Mouse (Mus musculus) embryonic facial prominence, embryonic 13.5 days (tissue): ENCODE measurements around the gene Ccn2. TPM values are rescaled to one million over a fixed set of nuclear protein-coding genes. Genes with fewer than 3 reads are reported as not detected.
A peak's percentile ranks its signal among the peaks of the same experiment; 100 is the strongest.
"Not testable (repeated sequence)": the region's sequence is repeated elsewhere in the genome, so short reads cannot be mapped to it uniquely, and the experiment has no call there.

Experiments used
- ATAC-seq: fragments of 200-750 bp; cut with Nextera tagmentation; 2 replicates; pipeline ENCODE4 v1.8.0; 2017; ENCODE audit warnings: low read depth; ENCODE audit not compliant: insufficient number of reproducible peaks, insufficient read depth, low FRiP score, low TSS enrichment
- H3K27ac ChIP-seq: fragments of 300-500 bp; sonication (generic); 2 replicates; pipeline ENCODE4 v1.5.1; 2015; ENCODE audit warnings: moderate library complexity, mild to moderate bottlenecking, inconsistent platforms
- H3K27me3 ChIP-seq: fragments of 300-500 bp; sonication (generic); 2 replicates; pipeline ENCODE4 v1.6.1; 2015; ENCODE audit warnings: mild to moderate bottlenecking, inconsistent platforms
- H3K36me3 ChIP-seq: fragments of 300-500 bp; sonication (generic); 2 replicates; pipeline ENCODE4 v1.6.1; 2015; ENCODE audit warnings: mild to moderate bottlenecking, inconsistent platforms
- H3K4me1 ChIP-seq: fragments of 300-500 bp; sonication (generic); 2 replicates; pipeline ENCODE4 v1.6.1; 2015; ENCODE audit warnings: inconsistent platforms
- H3K4me2 ChIP-seq: fragments of 300-500 bp; sonication (generic); 2 replicates; pipeline ENCODE4 v1.6.1; 2015; ENCODE audit warnings: moderate library complexity, mild to moderate bottlenecking, inconsistent platforms
- H3K4me3 ChIP-seq: fragments of 300-500 bp; sonication (generic); 2 replicates; pipeline ENCODE4 v1.5.1; 2015; ENCODE audit warnings: mild to moderate bottlenecking, inconsistent platforms
- H3K9ac ChIP-seq: fragments of 300-500 bp; sonication (generic); 2 replicates; pipeline ENCODE4 v1.6.1; 2015; ENCODE audit warnings: mild to moderate bottlenecking, inconsistent platforms
- H3K9me3 ChIP-seq: fragments of 300-500 bp; sonication (generic); 2 replicates; pipeline ENCODE4 v1.6.1; 2016; ENCODE audit warnings: inconsistent platforms
- WGBS: fragments of 180-500 bp; shearing (Covaris S2); methylation state at CpG from one replicate; pipeline ENCODE4 v1.1.7; 2015; ENCODE audit warnings: mixed read lengths; 5-methylcytosine and 5-hydroxymethylcytosine counted together
- polyA plus RNA-seq: library from polyadenylated mRNA; unstranded; fragments of >200 nt; fragmentation: Nextera tagmentation; extraction: Ambion mirVana; gene quantifications from 2 replicates; pipeline ENCODE4 v1.2.1, GENCODE M21; 2015

Ccn2 gene
- polyA plus RNA-seq, 1 experiment from 2014 or later = 25.3 TPM

DNA sequence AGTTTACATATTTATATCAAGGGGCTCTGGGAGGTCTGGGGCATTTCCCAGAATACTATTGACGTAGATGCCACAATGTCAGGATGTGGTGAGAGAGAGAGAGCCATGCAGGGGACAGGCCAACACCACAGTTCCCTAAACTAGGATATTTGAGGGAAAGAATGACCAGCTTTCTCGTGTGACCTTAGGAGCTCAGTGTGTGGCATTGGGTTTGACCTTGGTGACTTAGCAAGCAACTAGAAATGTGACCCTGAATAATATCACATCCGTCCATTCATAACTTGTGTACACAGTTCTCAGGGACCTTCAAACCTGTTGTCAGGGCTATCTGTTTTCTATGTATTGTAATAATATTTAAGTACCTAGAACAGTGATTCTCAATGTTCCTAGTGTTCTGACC lies 13.9 kb downstream of the Ccn2 start:
- 89% methylated on average over 3 of the region's 3 CpGs for WGBS
- H3K9ac ChIP-seq = no peak overlapping the region

DNA sequence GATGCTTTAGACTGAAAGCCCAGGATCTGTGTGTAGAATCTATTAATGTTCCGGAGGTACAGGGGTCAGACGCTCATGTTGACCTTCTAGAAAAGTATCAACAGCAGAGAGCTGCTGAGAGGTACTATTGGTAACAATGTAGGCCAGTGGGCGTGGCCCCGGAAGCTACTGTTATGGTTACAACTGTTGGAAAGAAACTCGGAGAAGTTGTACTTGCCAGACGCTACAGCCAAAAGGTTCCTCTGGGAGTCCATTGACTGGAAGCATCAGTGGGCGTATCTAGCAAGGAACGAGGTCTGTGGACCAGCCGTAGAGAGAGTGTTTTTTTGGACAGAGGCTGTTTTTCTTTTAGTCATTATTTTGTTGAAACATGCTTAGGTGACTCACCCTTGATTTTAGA lies 14.5 kb downstream of the Ccn2 start:
- Histone ChIP-seq H3K9ac (no peak overlapping the region), H3K27me3 (no peaks in the 10 kb centered on the region), H3K4me1 (no peaks in the 10 kb centered on the region), H3K9me3 (no peaks in the 10 kb centered on the region), H3K4me3 (no peak overlapping the region), H3K4me2 (no peak overlapping the region), H3K36me3 (no peaks in the 10 kb centered on the region), H3K27ac (no peak overlapping the region)
- no peak for ATAC-seq
- WGBS = 90% methylated on average over 9 of the region's 9 CpGs

More for the DNA sequence above, 13.9 kb downstream of the Ccn2 start:
- H3K4me3 ChIP-seq = no peak overlapping the region
- H3K27ac ChIP-seq = no peak overlapping the region
- ATAC-seq = no peak
- no peaks in the 10 kb centered on the region for H3K4me1 ChIP-seq
- no peaks in the 10 kb centered on the region for H3K27me3 ChIP-seq
- H3K4me2 ChIP-seq = no peak overlapping the region
- H3K9me3 ChIP-seq = no peaks in the 10 kb centered on the region
- no peaks in the 10 kb centered on the region for H3K36me3 ChIP-seq

DNA sequence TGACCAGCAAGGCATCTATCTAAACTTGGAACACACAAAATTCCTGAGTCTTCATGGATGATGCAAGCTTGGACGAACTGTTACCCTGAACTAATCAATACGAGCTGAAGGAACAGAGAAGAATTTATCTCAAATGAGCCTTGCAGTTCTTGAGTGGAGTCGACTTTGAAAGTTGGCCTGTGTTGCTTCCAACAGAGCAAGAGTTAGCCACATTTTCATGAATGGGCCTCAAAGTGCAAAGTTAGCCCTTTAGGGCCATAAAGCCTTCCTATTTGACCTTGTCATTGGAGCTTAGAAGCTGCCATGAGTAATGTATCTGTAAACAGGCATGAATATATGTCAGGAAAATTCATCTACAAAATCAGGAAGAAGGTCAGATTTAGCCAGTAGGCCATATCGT lies 19.5 kb downstream of the Ccn2 start:
- H3K9ac ChIP-seq = no peak overlapping the region
- H3K27ac ChIP-seq = no peak overlapping the region
- 86% methylated on average over 4 of the region's 4 CpGs for WGBS
- H3K9me3 ChIP-seq = no peaks in the 10 kb centered on the region
- no peak for ATAC-seq
- no peaks in the 10 kb centered on the region for H3K36me3 ChIP-seq
- H3K4me3 ChIP-seq = no peak overlapping the region
- H3K4me2 ChIP-seq = no peak overlapping the region
- no peaks in the 10 kb centered on the region for H3K4me1 ChIP-seq
- H3K27me3 ChIP-seq = no peaks in the 10 kb centered on the region

DNA sequence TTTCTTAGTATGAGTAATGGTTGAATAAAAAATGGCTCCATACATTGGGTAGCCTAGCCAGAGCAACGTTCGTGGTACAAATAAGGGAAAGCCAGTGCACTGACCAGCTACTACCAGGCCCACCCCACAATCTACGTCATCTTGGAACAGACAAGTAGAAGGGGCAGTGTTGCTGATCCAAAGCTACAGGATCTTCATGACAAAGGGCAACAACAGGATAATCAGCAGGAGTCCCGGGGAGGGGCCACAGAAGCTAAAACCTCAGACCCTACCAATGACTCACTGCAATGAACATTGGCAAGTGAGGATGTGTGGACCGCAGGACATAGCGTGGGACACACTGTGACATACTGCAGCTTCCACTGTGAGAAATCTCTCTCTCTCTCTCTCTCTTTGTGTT lies 20.6 kb downstream of the Ccn2 start:
- H3K4me1 ChIP-seq = no peaks in the 10 kb centered on the region
- no peak overlapping the region for H3K4me2 ChIP-seq
- H3K36me3 ChIP-seq = no peaks in the 10 kb centered on the region
- no peak overlapping the region for H3K4me3 ChIP-seq
- no peak for ATAC-seq
- WGBS = 86% methylated on average over 6 of the region's 6 CpGs
- H3K9ac ChIP-seq = no peak overlapping the region
- no peak overlapping the region for H3K27ac ChIP-seq
- no peaks in the 10 kb centered on the region for H3K27me3 ChIP-seq
- no peaks in the 10 kb centered on the region for H3K9me3 ChIP-seq

DNA sequence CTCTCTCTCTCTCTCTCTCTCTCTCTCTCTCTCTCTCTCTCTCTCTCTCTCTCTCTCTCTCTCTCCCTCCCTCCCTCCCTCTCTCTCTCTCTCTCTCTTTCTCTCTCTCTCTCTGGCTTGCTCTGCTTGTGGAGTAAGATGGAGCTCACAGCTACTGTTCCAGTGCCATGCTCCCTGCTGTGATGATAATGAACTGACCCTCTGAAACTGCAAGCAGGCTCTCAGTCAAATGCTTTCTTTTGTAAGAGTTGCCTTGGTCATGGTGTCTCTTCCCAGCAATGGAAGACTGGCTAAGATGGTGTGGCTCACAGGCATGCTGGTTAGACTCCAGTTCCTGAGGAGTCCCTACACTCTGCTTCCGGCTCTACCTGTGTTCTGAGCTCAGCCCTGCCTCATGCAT lies 21.3 kb downstream of the Ccn2 start:
- H3K4me1 ChIP-seq, H3K27me3 ChIP-seq, H3K36me3 ChIP-seq, H3K9me3 ChIP-seq, ATAC-seq, H3K4me3 ChIP-seq, H3K9ac ChIP-seq, H3K27ac ChIP-seq, H3K4me2 ChIP-seq: not testable (repeated sequence)
- WGBS = 93% methylated on average over 1 of the region's 1 CpGs

DNA sequence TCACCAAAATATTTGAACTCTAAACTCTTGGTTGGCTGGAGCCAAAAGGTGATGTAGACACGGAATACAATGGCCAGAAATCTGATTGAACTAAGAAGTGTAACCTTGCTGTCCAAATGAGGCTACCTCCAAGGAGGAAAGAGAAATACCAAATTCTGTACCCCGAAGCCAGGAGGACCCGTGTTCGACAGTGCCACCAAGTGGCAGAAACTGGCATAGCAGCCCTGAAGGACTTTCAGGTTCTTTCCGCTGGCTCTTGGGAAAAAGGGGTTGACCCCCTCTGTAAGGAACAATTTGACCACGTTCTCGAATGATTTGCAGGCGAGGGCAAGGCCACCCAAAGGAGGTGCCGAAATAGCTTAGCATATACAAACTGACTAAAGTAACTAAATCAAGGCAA lies 26.3 kb downstream of the Ccn2 start:
- Histone ChIP-seq H3K9ac (no peak overlapping the region), H3K4me1 (no peaks in the 10 kb centered on the region), H3K4me2 (no peak overlapping the region), H3K9me3 (no peaks in the 10 kb centered on the region), H3K27me3 (no peaks in the 10 kb centered on the region), H3K4me3 (no peak overlapping the region), H3K27ac (no peak overlapping the region), H3K36me3 (no peaks in the 10 kb centered on the region)
- 43% methylated on average over 9 of the region's 9 CpGs for WGBS
- no peak for ATAC-seq

DNA sequence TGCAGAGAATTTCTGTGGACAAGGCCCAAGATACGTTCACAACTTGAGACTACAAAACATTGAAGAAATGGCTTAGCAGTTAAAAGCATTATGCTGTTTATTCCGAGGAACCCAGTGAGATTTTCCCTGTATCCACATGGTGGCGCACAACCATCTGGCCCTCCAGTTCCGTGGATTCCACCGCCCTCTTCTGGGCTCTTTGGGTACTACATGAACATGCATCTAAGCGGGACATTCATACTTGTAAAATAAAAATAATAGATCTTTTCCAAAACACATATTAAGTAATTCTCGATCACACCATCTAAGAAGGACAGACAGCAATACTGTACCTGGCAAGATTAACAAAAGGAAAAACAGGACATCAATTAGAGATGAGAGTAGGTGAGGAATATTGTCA lies 27.3 kb downstream of the Ccn2 start:
- Histone ChIP-seq H3K9me3 (no peaks in the 10 kb centered on the region), H3K27ac (no peak overlapping the region), H3K4me1 (no peaks in the 10 kb centered on the region), H3K36me3 (no peaks in the 10 kb centered on the region), H3K4me2 (no peak overlapping the region), H3K4me3 (no peak overlapping the region), H3K9ac (no peak overlapping the region), H3K27me3 (no peaks in the 10 kb centered on the region)
- WGBS = 21% methylated on average over 7 of the region's 7 CpGs
- ATAC-seq = no peak

DNA sequence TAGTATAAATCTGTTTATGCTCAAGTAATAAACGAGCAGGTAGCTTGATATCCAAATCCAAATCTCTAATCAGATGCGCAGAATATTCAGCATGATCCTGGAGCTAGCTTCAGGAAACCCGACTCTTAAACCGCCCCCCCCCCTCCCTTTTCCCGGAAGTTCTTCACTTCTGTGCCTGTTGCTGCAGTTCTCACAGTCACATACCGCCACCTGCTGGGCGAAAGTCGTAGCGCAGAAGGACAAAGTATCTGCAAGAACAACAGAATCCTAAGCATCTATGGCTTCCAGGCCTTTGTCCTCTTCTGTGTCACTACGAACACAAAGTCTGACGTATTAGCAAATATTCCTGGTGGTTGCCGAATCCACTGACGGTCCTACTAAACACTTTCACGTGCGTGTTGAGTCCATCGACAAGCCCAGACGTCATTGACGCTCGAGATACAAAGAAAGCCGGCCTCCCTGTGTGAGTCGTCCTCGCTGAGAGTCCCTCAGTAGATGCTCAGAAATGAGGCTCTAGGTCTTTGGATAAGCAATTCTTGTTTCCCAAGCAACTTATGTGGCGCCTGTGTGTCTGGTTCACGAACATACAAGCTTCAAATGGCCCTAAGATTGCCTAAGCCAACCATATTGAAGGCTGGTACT lies 29.9 kb downstream of the Ccn2 start:
- Histone ChIP-seq H3K9ac (peak overlapping the region; percentile 53; the same call in 1 of the 2 replicates), H3K4me3 (no peak overlapping the region), H3K27ac (no peak overlapping the region), H3K27me3 (peaks cover 5% of the 10 kb centered on the region; the same call in 1 of the 2 replicates), H3K36me3 (no peaks in the 10 kb centered on the region), H3K4me1 (no peaks in the 10 kb centered on the region), H3K9me3 (no peaks in the 10 kb centered on the region), H3K4me2 (peak overlapping the region; percentile 33; the same call in 1 of the 2 replicates)
- no peak for ATAC-seq
- 37% methylated on average over 24 of the region's 24 CpGs for WGBS

DNA sequence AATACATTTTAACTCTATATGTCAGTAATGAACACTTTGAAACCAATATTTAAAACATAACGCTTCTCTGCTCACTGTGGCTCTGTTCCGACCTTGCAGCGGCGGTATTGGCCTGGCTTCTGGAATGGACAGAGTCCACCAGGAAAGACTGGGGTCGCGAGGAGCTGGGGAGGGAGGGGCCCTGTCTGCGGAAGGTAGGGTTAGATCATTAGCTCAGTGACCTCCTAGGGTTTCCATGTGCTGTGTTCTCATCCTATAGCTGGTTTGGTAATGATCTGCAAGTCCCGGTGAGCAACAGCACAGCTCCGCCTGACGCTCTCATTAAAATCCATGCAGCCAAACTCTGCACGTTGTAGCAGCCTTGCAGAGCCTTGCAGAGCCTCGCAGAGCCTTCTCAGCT lies 32.0 kb downstream of the Ccn2 start:
- H3K4me2 ChIP-seq = no peak overlapping the region
- H3K9ac ChIP-seq = no peak overlapping the region
- no peaks in the 10 kb centered on the region for H3K4me1 ChIP-seq
- WGBS = 71% methylated on average over 12 of the region's 12 CpGs
- H3K27me3 ChIP-seq = peaks cover 5% of the 10 kb centered on the region; the same call in 1 of the 2 replicates
- H3K27ac ChIP-seq = no peak overlapping the region
- H3K9me3 ChIP-seq = no peaks in the 10 kb centered on the region
- H3K4me3 ChIP-seq = no peak overlapping the region
- H3K36me3 ChIP-seq = no peaks in the 10 kb centered on the region
- no peak for ATAC-seq

DNA sequence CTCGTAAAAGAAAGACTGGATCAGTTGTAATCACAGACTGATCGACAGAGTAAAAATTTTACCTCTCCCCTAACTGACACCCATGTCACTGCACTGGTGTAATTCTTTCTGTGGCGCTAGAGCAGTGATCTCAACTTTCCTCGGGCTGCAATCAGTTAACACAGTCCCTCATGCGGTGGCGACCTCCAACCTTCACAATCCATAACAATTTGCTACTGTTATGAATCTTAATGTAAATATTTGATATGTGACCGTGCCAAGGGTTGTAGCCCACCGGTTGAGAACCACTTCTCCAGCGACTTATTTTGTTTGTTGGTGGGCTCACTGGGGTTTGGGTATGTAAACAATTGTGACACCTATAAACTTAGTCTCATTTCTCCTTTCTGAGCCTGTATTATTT lies 33.2 kb downstream of the Ccn2 start:
- Histone ChIP-seq H3K9ac (no peak overlapping the region), H3K36me3 (no peaks in the 10 kb centered on the region), H3K9me3 (no peaks in the 10 kb centered on the region), H3K27ac (no peak overlapping the region), H3K4me3 (no peak overlapping the region), H3K4me2 (no peak overlapping the region), H3K27me3 (peaks cover 5% of the 10 kb centered on the region; the same call in 1 of the 2 replicates), H3K4me1 (no peaks in the 10 kb centered on the region)
- no peak for ATAC-seq
- 69% methylated on average over 9 of the region's 9 CpGs for WGBS

DNA sequence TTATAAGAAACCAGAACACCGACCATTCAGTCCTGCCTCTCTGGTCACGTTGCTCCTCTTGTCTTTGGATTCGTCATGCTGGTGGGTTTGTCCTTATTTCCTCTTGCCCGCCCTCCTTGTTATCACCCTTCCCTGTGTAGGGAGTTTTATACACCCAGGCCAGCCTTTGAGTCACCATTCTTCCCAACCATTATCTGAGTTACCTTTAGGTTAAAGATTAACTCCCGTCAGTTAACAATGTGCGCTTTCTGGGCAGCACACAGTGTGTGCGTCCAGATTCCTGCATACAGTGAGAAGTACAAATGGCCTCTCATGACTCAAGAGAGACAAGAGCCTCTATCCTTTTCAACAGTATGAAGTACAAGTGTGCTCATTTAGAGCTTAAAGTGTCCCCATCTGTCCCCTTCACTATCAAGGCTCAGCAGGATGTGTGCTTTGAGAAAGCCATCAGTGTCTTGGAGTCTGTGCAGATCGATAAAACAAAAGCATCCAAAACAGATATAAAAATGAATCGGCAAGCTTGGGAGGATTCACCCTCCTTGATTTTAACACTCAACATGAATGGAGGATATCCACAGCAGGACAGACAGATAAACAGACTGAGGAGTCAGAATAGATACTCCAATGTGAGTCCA lies 34.0 kb downstream of the Ccn2 start:
- no peak overlapping the region for H3K27ac ChIP-seq
- WGBS = 83% methylated on average over 9 of the region's 9 CpGs
- no peak overlapping the region for H3K9ac ChIP-seq
- H3K27me3 ChIP-seq = peaks cover 5% of the 10 kb centered on the region; the same call in 1 of the 2 replicates
- no peak overlapping the region for H3K4me2 ChIP-seq
- no peaks in the 10 kb centered on the region for H3K36me3 ChIP-seq
- no peaks in the 10 kb centered on the region for H3K9me3 ChIP-seq
- H3K4me3 ChIP-seq = no peak overlapping the region
- no peaks in the 10 kb centered on the region for H3K4me1 ChIP-seq
- ATAC-seq = no peak

DNA sequence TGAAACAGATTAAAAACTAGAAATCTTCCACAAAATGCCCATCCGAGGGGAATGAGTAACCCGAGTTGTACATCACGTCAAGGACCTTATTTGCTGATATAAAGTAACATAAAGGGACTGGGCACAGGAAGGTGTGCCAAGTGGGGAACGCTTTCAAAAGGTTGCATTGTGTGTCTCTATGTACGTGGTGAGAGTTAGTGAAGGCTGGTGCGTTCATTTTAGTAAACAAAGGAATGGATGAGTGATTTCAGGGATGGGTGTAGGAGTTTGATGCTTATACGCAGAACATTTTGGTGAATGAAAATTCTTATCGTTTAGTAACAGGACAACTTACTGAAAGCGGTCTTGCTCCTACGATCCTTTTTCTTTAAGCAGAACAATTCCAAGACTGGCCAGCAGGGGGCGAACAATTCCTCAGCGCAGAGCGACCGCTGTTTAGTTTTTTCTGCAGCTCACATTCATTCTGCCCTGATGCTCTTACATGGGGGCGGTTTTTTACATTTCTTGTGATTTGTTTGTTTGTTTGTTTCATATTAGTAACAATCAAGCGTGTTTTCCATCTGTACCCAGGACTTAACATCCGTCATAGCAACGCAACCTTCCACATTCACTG lies 35.3 kb downstream of the Ccn2 start:
- 21% methylated on average over 18 of the region's 18 CpGs for WGBS
- H3K4me2 ChIP-seq = peak overlapping the region; percentile 35

More for the DNA sequence above, 35.3 kb downstream of the Ccn2 start:
- H3K27ac ChIP-seq = no peak overlapping the region
- peaks cover 5% of the 10 kb centered on the region; the same call in 1 of the 2 replicates for H3K27me3 ChIP-seq
- H3K9me3 ChIP-seq = no peaks in the 10 kb centered on the region
- peak overlapping the region; percentile 47; the same call in 1 of the 2 replicates for H3K9ac ChIP-seq
- H3K36me3 ChIP-seq = no peaks in the 10 kb centered on the region
- H3K4me1 ChIP-seq = no peaks in the 10 kb centered on the region; the same call in 1 of the 2 replicates
- ATAC-seq = no peak
- H3K4me3 ChIP-seq = no peak overlapping the region
